Mouse (Mus musculus) intestine, embryonic 14.5 days (tissue): ENCODE data around the gene Gab2. TPM values are rescaled to one million over a fixed set of nuclear protein-coding genes. Genes with fewer than 3 reads are reported as not detected.

ENCODE experiments used
- ATAC-seq: fragments of 200-750 bp; cut with Nextera tagmentation; replicated peaks from 2 replicates; pipeline ENCODE4 v1.8.0; 2017; ENCODE audit warnings: low read depth, moderate number of reproducible peaks, moderate TSS enrichment, moderate library complexity; ENCODE audit not compliant: low FRiP score, low TSS enrichment
- DNase-seq: peaks from one replicate; pipeline ENCODE4 v3.0.0-alpha.2; 2018; ENCODE audit warnings: low spot score
- H3K27ac ChIP-seq: fragments of 300-500 bp; sonication (generic); 2 replicates; pipeline ENCODE4 v1.5.1; 2014; ENCODE audit warnings: low read depth, mild to moderate bottlenecking, control low read depth
- H3K27me3 ChIP-seq: fragments of 300-500 bp; sonication (generic); replicated peaks from 2 replicates; pipeline ENCODE4 v1.6.1; 2014; ENCODE audit warnings: low read length, control low read depth; ENCODE audit not compliant: control insufficient read depth, insufficient read depth
- H3K36me3 ChIP-seq: fragments of 300-500 bp; sonication (generic); 2 replicates; pipeline ENCODE4 v1.6.1; 2014; ENCODE audit warnings: low read length, control low read depth; ENCODE audit not compliant: control insufficient read depth, insufficient read depth
- H3K4me1 ChIP-seq: fragments of 300-500 bp; sonication (generic); replicated peaks from 2 replicates; pipeline ENCODE4 v1.6.1; 2014; ENCODE audit warnings: low read length, control low read depth, mixed read lengths; ENCODE audit not compliant: control insufficient read depth, insufficient read depth
- H3K4me2 ChIP-seq: fragments of 300-500 bp; sonication (generic); 2 replicates; pipeline ENCODE4 v1.6.1; 2014; ENCODE audit warnings: low read length
- H3K4me3 ChIP-seq: fragments of 300-500 bp; sonication (generic); 2 replicates; pipeline ENCODE4 v1.5.1; 2014; ENCODE audit warnings: low read depth, low read length, control low read depth, mixed read lengths
- H3K9ac ChIP-seq: fragments of 300-500 bp; sonication (generic); 2 replicates; pipeline ENCODE4 v1.6.1; 2014; ENCODE audit warnings: mild to moderate bottlenecking, low read length
- H3K9me3 ChIP-seq: fragments of 300-500 bp; sonication (generic); 2 replicates; pipeline ENCODE4 v1.6.1; 2016; ENCODE audit warnings: low read length, control low read depth; ENCODE audit not compliant: control insufficient read depth
- WGBS: fragments of 180-500 bp; shearing (Covaris S2); extraction: QIAGEN DNeasy Blood & Tissue Kit; methylation state at CpG from one replicate; pipeline ENCODE4 v1.1.7; 2014; 5-methylcytosine and 5-hydroxymethylcytosine counted together
- polyA plus RNA-seq: library from polyadenylated mRNA; unstranded; fragments of >200 nt; fragmentation: Nextera tagmentation; extraction: Ambion mirVana; gene quantifications from 2 replicates; pipeline ENCODE4 v1.2.1, GENCODE M21; 2014

Gene Gab2
- polyA plus RNA-seq, 1 experiment from 2014 or later: 7.9 TPM

DNA sequence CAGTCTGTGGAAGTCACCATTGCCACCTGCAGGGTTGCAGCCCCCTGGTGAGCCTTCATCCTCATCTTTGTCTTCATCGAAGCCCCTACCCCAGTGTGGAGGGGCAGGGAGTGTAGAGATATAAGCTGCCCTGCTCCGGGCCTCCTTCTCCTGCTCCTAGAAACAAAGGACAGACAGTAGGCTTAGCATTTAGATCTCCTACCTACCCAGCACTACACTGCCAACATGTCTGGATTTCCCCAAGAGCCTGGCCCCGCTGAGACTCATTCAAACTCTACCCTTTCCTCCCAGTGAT, 228.9 kb downstream of the Gab2 start:
- H3K4me3 ChIP-seq: no peak overlapping the region
- 87% methylated on average over 3 of the region's 3 CpGs for WGBS
- no peak for ATAC-seq
- H3K27me3 ChIP-seq: no peaks in the 10 kb centered on the region
- no peaks in the 10 kb centered on the region for H3K4me1 ChIP-seq
- no peak overlapping the region for H3K9ac ChIP-seq
- H3K4me2 ChIP-seq: no peak overlapping the region
- no peaks in the 10 kb centered on the region for H3K9me3 ChIP-seq
- H3K36me3 ChIP-seq: peaks cover 65% of the 10 kb centered on the region
- no peak for DNase-seq
- H3K27ac ChIP-seq: no peak overlapping the region

DNA sequence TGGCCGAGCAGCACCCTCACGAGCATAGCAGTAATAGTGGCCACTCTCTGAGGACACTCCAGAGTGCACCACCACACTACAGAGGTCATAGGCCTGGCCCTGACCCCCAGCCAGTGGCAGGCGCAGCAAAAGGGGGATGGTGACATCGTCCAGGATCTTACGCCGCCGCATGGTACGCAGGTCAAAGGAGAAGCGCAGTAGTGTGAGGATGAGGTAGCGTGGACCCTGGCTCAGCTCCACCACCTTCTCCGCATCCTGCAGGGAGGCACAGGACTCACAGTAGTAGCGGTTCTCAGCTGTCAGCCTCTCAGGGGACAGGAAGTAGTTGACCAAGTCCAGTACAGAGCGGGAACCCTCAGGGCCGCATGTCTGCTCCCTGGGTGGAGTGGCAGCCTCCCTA, 230.2 kb downstream of the Gab2 start:
- Histone ChIP-seq H3K4me3 (no peak overlapping the region), H3K27ac (no peak overlapping the region), H3K27me3 (no peaks in the 10 kb centered on the region), H3K36me3 (peaks cover 55% of the 10 kb centered on the region), H3K4me1 (no peaks in the 10 kb centered on the region), H3K9ac (no peak overlapping the region), H3K4me2 (no peak overlapping the region), H3K9me3 (no peaks in the 10 kb centered on the region)
- WGBS: 93% methylated on average over 14 of the region's 14 CpGs
- ATAC-seq: no peak
- no peak for DNase-seq

DNA sequence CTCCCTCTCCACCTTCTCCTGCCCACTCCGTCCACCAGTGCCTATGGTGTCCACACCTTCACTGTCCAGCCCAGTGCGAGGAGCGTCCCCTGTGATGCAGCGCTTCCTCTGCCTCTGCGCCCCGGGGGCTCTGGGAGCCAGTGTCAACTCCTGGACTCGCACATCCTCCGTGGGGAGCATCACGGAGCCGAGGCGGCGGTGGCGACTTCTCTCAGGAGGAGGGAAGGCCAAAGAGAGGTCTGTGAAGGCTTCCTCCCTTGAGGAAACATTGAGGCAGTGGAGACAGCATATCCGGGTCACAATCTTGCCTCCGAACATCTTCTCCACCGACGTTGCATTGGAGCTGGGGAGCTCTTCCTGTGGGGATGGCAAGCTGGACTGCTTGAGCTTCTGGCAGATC, 230.8 kb downstream of the Gab2 start:
- H3K4me3 ChIP-seq: no peak overlapping the region
- no peak overlapping the region for H3K27ac ChIP-seq
- H3K9ac ChIP-seq: no peak overlapping the region
- H3K4me1 ChIP-seq: no peaks in the 10 kb centered on the region
- H3K4me2 ChIP-seq: no peak overlapping the region
- H3K27me3 ChIP-seq: no peaks in the 10 kb centered on the region
- DNase-seq (no peak), ATAC-seq (no peak)
- 91% methylated on average over 17 of the region's 17 CpGs for WGBS
- peaks cover 51% of the 10 kb centered on the region for H3K36me3 ChIP-seq
- H3K9me3 ChIP-seq: no peaks in the 10 kb centered on the region

DNA sequence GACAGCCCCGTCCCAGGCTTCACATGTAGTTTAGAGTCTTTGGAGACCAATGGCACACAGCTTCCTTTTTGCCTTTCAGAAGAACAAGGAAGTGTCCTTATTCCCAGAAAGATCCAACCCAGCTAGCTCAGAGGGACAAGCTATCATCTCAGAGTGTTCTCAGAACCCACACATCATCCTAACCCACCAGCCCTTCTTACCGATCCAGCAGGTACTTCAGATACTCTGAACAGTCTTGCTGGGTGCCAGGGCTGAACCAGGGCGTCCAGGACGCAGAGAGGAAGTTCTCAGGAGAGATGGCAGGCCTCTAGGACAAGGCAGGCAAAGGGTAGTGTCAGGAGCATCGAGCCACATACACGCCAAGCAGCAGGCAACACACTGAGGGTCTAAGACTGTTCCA, 231.5 kb downstream of the Gab2 start:
- Histone ChIP-seq H3K9ac (no peak overlapping the region), H3K36me3 (peaks cover 45% of the 10 kb centered on the region), H3K27me3 (no peaks in the 10 kb centered on the region), H3K27ac (no peak overlapping the region), H3K9me3 (no peaks in the 10 kb centered on the region), H3K4me3 (no peak overlapping the region), H3K4me1 (no peaks in the 10 kb centered on the region), H3K4me2 (no peak overlapping the region)
- DNase-seq (no peak), ATAC-seq (no peak)
- WGBS: 87% methylated on average over 6 of the region's 6 CpGs

DNA sequence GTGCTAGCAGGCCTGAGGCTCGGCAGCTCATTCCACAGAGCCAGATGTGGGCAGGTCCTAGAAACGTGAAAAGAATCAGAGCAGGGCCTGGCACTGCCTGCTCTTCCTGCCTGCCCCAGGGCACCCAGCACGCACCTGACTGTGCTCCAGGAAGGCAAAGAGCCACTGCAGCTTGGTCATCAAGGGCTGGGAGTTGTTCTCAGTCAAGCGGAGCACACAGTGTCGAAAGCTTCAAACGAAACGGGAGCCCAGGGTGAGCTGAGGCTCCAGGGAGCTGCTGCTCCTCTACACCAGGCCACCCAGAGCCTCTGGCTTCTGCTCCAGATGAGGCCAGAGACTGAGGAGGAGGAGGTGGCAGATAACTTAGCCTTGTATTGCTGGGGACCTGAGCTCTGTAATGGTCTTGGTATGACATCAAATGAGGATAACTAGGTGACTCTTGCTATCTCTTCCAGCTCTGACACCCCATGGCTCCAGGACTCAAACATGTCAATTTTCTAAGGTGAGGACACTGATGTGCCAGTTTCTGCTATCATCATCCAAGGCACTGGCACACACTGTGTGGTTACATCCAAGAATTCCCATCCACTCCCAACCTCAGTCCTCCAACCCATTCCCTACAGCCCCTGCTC, 232.1 kb downstream of the Gab2 start:
- Histone ChIP-seq H3K9ac (no peak overlapping the region), H3K27me3 (no peaks in the 10 kb centered on the region), H3K9me3 (no peaks in the 10 kb centered on the region), H3K4me2 (no peak overlapping the region), H3K4me3 (no peak overlapping the region), H3K36me3 (peaks cover 39% of the 10 kb centered on the region), H3K27ac (no peak overlapping the region), H3K4me1 (no peaks in the 10 kb centered on the region)
- ATAC-seq: no peak
- 79% methylated on average over 7 of the region's 7 CpGs for WGBS
- DNase-seq: no peak

DNA sequence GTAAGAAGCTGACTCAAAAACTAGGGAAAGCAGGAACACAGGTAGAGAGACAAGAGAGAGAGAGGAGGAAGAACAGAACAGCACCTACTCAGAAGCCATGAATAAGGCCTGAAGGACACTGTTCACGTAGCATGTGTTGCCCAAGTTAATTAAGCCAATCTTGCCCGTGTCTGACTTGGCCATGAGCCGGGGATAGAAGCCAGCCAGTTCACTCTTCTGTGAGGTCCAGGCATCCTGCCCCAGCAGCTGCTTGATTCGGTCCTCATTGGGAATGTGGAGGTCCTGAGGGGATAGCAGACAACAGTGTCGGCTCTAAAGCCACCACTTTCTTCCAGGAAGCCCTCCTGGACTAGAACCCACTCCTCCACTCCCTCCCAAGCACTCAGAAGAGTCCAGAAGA, 233.3 kb downstream of the Gab2 start:
- H3K4me2 ChIP-seq: no peak overlapping the region
- no peak overlapping the region for H3K4me3 ChIP-seq
- H3K36me3 ChIP-seq: peaks cover 34% of the 10 kb centered on the region
- no peaks in the 10 kb centered on the region for H3K4me1 ChIP-seq
- no peak overlapping the region for H3K27ac ChIP-seq
- H3K27me3 ChIP-seq: no peaks in the 10 kb centered on the region
- H3K9me3 ChIP-seq: no peaks in the 10 kb centered on the region
- no peak overlapping the region for H3K9ac ChIP-seq
- 93% methylated on average over 5 of the region's 5 CpGs for WGBS
- ATAC-seq (no peak), DNase-seq (no peak)

DNA sequence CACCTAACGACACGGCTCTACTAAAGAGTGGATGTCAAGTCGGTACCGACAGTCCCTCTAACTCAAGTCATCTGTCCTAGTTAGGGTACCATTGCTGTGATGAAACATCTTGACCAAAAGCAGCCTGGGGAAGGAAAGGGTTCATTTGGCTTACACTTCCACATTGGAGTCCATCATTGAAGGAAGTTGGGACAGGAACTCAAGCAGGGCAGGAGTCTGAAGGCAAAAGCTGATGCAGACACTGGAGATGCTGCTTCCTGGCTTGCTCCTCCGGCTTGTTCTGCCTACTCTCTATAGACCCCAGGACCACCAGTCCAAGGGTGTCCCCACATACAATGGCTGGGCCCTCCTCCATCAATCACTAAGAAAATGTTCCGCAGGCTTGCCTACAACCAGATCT, 234.3 kb downstream of the Gab2 start:
- no peak for ATAC-seq
- H3K9ac ChIP-seq: no peak overlapping the region
- no peak for DNase-seq
- H3K9me3 ChIP-seq: no peaks in the 10 kb centered on the region
- peaks cover 30% of the 10 kb centered on the region for H3K36me3 ChIP-seq
- H3K4me2 ChIP-seq: no peak overlapping the region
- H3K27ac ChIP-seq: no peak overlapping the region
- no peaks in the 10 kb centered on the region for H3K4me1 ChIP-seq
- H3K4me3 ChIP-seq: no peak overlapping the region
- WGBS: 88% methylated on average over 6 of the region's 6 CpGs
- no peaks in the 10 kb centered on the region for H3K27me3 ChIP-seq

DNA sequence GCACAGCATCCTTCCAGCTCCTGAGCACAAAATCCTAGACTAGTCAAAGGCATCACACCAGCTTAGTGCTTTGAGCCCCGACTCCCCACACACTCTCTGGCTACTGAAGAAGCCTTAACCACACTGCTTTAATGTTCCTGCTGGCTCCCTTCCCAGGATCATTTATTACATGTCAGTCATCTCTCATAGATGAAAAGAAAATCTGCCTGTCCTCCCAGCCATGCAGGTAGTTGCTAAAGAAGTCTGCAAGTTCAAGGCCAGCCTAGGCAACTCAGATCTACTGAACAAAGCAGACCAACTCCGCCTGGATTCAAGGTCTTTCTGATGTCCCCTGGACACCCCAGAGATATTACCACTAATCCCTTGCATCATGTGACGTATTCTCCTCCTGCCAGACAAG, 236.3 kb downstream of the Gab2 start:
- no peak overlapping the region for H3K4me3 ChIP-seq
- WGBS: 77% methylated on average over 3 of the region's 3 CpGs
- H3K9me3 ChIP-seq: no peaks in the 10 kb centered on the region
- H3K36me3 ChIP-seq: peaks cover 19% of the 10 kb centered on the region; the same call in 1 of the 2 replicates
- H3K27ac ChIP-seq: no peak overlapping the region
- no peaks in the 10 kb centered on the region for H3K4me1 ChIP-seq
- H3K27me3 ChIP-seq: no peaks in the 10 kb centered on the region
- ATAC-seq (no peak), DNase-seq (no peak)
- no peak overlapping the region for H3K4me2 ChIP-seq
- H3K9ac ChIP-seq: no peak overlapping the region

DNA sequence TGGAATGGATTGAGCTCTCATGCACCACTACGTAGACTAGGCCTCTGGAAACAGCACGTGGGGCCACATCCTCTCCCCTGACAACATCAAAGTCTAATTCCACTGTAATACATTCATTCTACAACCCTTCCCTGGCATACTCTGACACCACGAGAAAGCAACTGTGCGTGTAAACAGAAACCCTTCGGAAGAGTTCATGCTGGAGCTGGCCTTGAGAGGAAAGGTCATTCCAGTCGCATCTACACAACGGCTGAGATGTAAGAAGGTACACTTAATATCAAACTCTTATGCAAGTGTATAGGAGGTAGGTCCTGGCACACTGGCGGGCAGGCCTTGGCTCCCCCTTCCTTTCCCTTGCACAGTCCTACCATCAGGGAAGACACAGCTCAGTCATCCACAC, 243.0 kb downstream of the Gab2 start:
- 87% methylated on average over 8 of the region's 8 CpGs for WGBS
- no peak overlapping the region for H3K9ac ChIP-seq
- no peaks in the 10 kb centered on the region for H3K9me3 ChIP-seq
- no peak overlapping the region for H3K27ac ChIP-seq
- H3K4me2 ChIP-seq: no peak overlapping the region
- peaks cover 12% of the 10 kb centered on the region; the same call in 1 of the 2 replicates for H3K36me3 ChIP-seq
- no peak overlapping the region for H3K4me3 ChIP-seq
- H3K4me1 ChIP-seq: no peaks in the 10 kb centered on the region
- ATAC-seq (no peak), DNase-seq (no peak)
- H3K27me3 ChIP-seq: peaks cover 24% of the 10 kb centered on the region
